Mouse (Mus musculus): ENCODE data around the gene Atp2a2. TPM values are rescaled to one million over a fixed set of nuclear protein-coding genes. Genes with fewer than 3 reads are reported as not detected.

Atp2a2 gene
- polyA plus RNA-seq, 1 experiment, result 60.1 TPM

- TF ChIP-seq POLR2A (IDR thresholded peaks at IDR 0.05; ENCODE audit: low read depth, low read length) (no peak), CTCF (IDR thresholded peaks at IDR 0.05; ENCODE audit: extremely low read depth, insufficient read length, insufficient replicate concordance, low read depth, low read length) (no peak)
- no peaks in the 10 kb centered on the region for H3K27me3 ChIP-seq (ENCODE audit: control insufficient read depth, insufficient read depth, low read length)
- no peak overlapping the region for H3K4me3 ChIP-seq (ENCODE audit: low read depth, low read length)
- 55% methylated on average over 23 of the region's 23 CpGs for WGBS
- no peak overlapping the region; the same call in 1 of the 2 replicates for H3K27ac ChIP-seq (ENCODE audit: insufficient read depth, low read depth, low read length)
- no peaks in the 10 kb centered on the region for H3K36me3 ChIP-seq (ENCODE audit: control insufficient read depth, insufficient read depth, low read length)
- H3K4me1 ChIP-seq (ENCODE audit: control insufficient read depth, insufficient read depth, insufficient read length, low read length), result peaks cover 48% of the 10 kb centered on the region
Observed at GRCm38 (mm10) chr5:122513421-122514126, 11.5 kb upstream of the Atp2a2 start.

- TF ChIP-seq CTCF (IDR thresholded peaks at IDR 0.05; ENCODE audit: extremely low read depth, insufficient read length, insufficient replicate concordance, low read depth, low read length) (no peak), POLR2A (IDR thresholded peaks at IDR 0.05; ENCODE audit: low read depth, low read length) (no peak)
Observed at GRCm38 (mm10) chr5:122512011-122512410, 10.0 kb upstream of the Atp2a2 start.

GRCm38 (mm10) chr5:122511405-122511804, 9.4 kb upstream of the Atp2a2 start:
- H3K36me3 ChIP-seq (ENCODE audit: control insufficient read depth, insufficient read depth, low read length), result no peaks in the 10 kb centered on the region

More at GRCm38 (mm10) chr5:122512011-122512410, 10.0 kb upstream of the Atp2a2 start:
- H3K4me1 ChIP-seq (ENCODE audit: control insufficient read depth, insufficient read depth, insufficient read length, low read length), result peaks cover 32% of the 10 kb centered on the region
- peak overlapping the region; percentile 46; the same call in 1 of the 2 replicates for H3K27ac ChIP-seq (ENCODE audit: insufficient read depth, low read depth, low read length)
- H3K36me3 ChIP-seq (ENCODE audit: control insufficient read depth, insufficient read depth, low read length), result no peaks in the 10 kb centered on the region
- H3K27me3 ChIP-seq (ENCODE audit: control insufficient read depth, insufficient read depth, low read length), result no peaks in the 10 kb centered on the region
- WGBS, result 38% methylated on average over 6 of the region's 6 CpGs
- H3K4me3 ChIP-seq (ENCODE audit: low read depth, low read length), result no peak overlapping the region

GRCm38 (mm10) chr5:122510651-122511157, 8.7 kb upstream of the Atp2a2 start:
- H3K27ac ChIP-seq (ENCODE audit: insufficient read depth, low read depth, low read length), result no peak overlapping the region
- TF ChIP-seq CTCF (IDR thresholded peaks at IDR 0.05; ENCODE audit: extremely low read depth, insufficient read length, insufficient replicate concordance, low read depth, low read length), result no peak
- no peak for TF ChIP-seq POLR2A (IDR thresholded peaks at IDR 0.05; ENCODE audit: low read depth, low read length)
- peaks cover 21% of the 10 kb centered on the region for H3K4me1 ChIP-seq (ENCODE audit: control insufficient read depth, insufficient read depth, insufficient read length, low read length)
- no peaks in the 10 kb centered on the region for H3K27me3 ChIP-seq (ENCODE audit: control insufficient read depth, insufficient read depth, low read length)
- WGBS, result 54% methylated on average over 17 of the region's 17 CpGs
- no peaks in the 10 kb centered on the region for H3K36me3 ChIP-seq (ENCODE audit: control insufficient read depth, insufficient read depth, low read length)
- no peak overlapping the region for H3K4me3 ChIP-seq (ENCODE audit: low read depth, low read length)

More at GRCm38 (mm10) chr5:122511405-122511804, 9.4 kb upstream of the Atp2a2 start:
- H3K27me3 ChIP-seq (ENCODE audit: control insufficient read depth, insufficient read depth, low read length), result no peaks in the 10 kb centered on the region
- 13% methylated on average over 9 of the region's 9 CpGs for WGBS
- H3K4me3 ChIP-seq (ENCODE audit: low read depth, low read length), result no peak overlapping the region
- peak overlapping the region; percentile 46 for H3K27ac ChIP-seq (ENCODE audit: insufficient read depth, low read depth, low read length)
- TF ChIP-seq CTCF (IDR thresholded peaks at IDR 0.05; ENCODE audit: extremely low read depth, insufficient read length, insufficient replicate concordance, low read depth, low read length) (no peak), POLR2A (IDR thresholded peaks at IDR 0.05; ENCODE audit: low read depth, low read length) (no peak)
- peaks cover 26% of the 10 kb centered on the region for H3K4me1 ChIP-seq (ENCODE audit: control insufficient read depth, insufficient read depth, insufficient read length, low read length)

GRCm38 (mm10) chr5:122509608-122510007, 7.6 kb upstream of the Atp2a2 start:
- Histone ChIP-seq H3K4me1 (ENCODE audit: control insufficient read depth, insufficient read depth, insufficient read length, low read length) (peaks cover 18% of the 10 kb centered on the region), H3K36me3 (ENCODE audit: control insufficient read depth, insufficient read depth, low read length) (no peaks in the 10 kb centered on the region), H3K27ac (ENCODE audit: insufficient read depth, low read depth, low read length) (no peak overlapping the region), H3K27me3 (ENCODE audit: control insufficient read depth, insufficient read depth, low read length) (no peaks in the 10 kb centered on the region), H3K4me3 (ENCODE audit: low read depth, low read length) (no peak overlapping the region)
- 58% methylated on average over 7 of the region's 7 CpGs for WGBS
- TF ChIP-seq CTCF (IDR thresholded peaks at IDR 0.05; ENCODE audit: extremely low read depth, insufficient read length, insufficient replicate concordance, low read depth, low read length), result no peak
- TF ChIP-seq POLR2A (IDR thresholded peaks at IDR 0.05; ENCODE audit: low read depth, low read length), result no peak

GRCm38 (mm10) chr5:122508861-122509306, 6.9 kb upstream of the Atp2a2 start:
- 95% methylated on average over 11 of the region's 11 CpGs for WGBS
- Histone ChIP-seq H3K4me3 (ENCODE audit: low read depth, low read length) (no peak overlapping the region), H3K4me1 (ENCODE audit: control insufficient read depth, insufficient read depth, insufficient read length, low read length) (peaks cover 12% of the 10 kb centered on the region), H3K27ac (ENCODE audit: insufficient read depth, low read depth, low read length) (no peak overlapping the region), H3K27me3 (ENCODE audit: control insufficient read depth, insufficient read depth, low read length) (no peaks in the 10 kb centered on the region), H3K36me3 (ENCODE audit: control insufficient read depth, insufficient read depth, low read length) (no peaks in the 10 kb centered on the region)
- TF ChIP-seq POLR2A (IDR thresholded peaks at IDR 0.05; ENCODE audit: low read depth, low read length) (no peak), CTCF (IDR thresholded peaks at IDR 0.05; ENCODE audit: extremely low read depth, insufficient read length, insufficient replicate concordance, low read depth, low read length) (no peak)

GRCm38 (mm10) chr5:122507396-122507795, 5.4 kb upstream of the Atp2a2 start:
- Histone ChIP-seq H3K36me3 (ENCODE audit: control insufficient read depth, insufficient read depth, low read length) (no peaks in the 10 kb centered on the region), H3K27me3 (ENCODE audit: control insufficient read depth, insufficient read depth, low read length) (no peaks in the 10 kb centered on the region), H3K27ac (ENCODE audit: insufficient read depth, low read depth, low read length) (no peak overlapping the region), H3K4me1 (ENCODE audit: control insufficient read depth, insufficient read depth, insufficient read length, low read length) (peaks cover 8% of the 10 kb centered on the region), H3K4me3 (ENCODE audit: low read depth, low read length) (no peak overlapping the region)
- TF ChIP-seq CTCF (IDR thresholded peaks at IDR 0.05; ENCODE audit: extremely low read depth, insufficient read length, insufficient replicate concordance, low read depth, low read length), result no peak
- TF ChIP-seq POLR2A (IDR thresholded peaks at IDR 0.05; ENCODE audit: low read depth, low read length), result no peak
